Mouse (Mus musculus) fibroblast of lung, adult 2 months (primary cell): Measurements from ENCODE around the gene Shbg.

Experiments used
- DNase-seq: peaks from one replicate; pipeline ENCODE4 v3.0.0-alpha.2; 2011; ENCODE audit warnings: low read depth

Gene Shbg

GRCm38 (mm10) chr11:69617805-69618204, at the start of gene Shbg:
Gene Shbg (minus strand): TSS chr11:69617905.
- no peak for DNase-seq

GRCm38 (mm10) chr11:69666665-69667005, 48.9 kb upstream of the Shbg start:
- DNase-seq: no peak

- peak; percentile 56 for DNase-seq
Observed at GRCm38 (mm10) chr11:69665961-69666664, 48.4 kb upstream of the Shbg start, which contains the start of gene Cd68. Gene Cd68 (minus strand): TSS chr11:69666153.

GRCm38 (mm10) chr11:69665457-69665960, 47.8 kb upstream of the Shbg start:
- no peak for DNase-seq

GRCm38 (mm10) chr11:69664841-69665240, 47.1 kb upstream of the Shbg start:
- no peak for DNase-seq

- no peak for DNase-seq
Observed at GRCm38 (mm10) chr11:69663795-69664194, 46.1 kb upstream of the Shbg start.

- no peak for DNase-seq
Observed at GRCm38 (mm10) chr11:69662967-69663671, 45.4 kb upstream of the Shbg start.

GRCm38 (mm10) chr11:69662213-69662966, 44.7 kb upstream of the Shbg start, which contains the start of gene Mpdu1:
Gene Mpdu1 (minus strand): TSS chr11:69662642.
- peak; percentile 87 for DNase-seq

GRCm38 (mm10) chr11:69661221-69661881, 43.6 kb upstream of the Shbg start:
- no peak for DNase-seq

- DNase-seq: no peak
Observed at GRCm38 (mm10) chr11:69657462-69657881, 39.8 kb upstream of the Shbg start.

- no peak for DNase-seq
Observed at GRCm38 (mm10) chr11:69656617-69657461, 39.1 kb upstream of the Shbg start.

GRCm38 (mm10) chr11:69656065-69656455, 38.4 kb upstream of the Shbg start:
- DNase-seq: no peak

- no peak for DNase-seq
Observed at GRCm38 (mm10) chr11:69655264-69656064, 37.8 kb upstream of the Shbg start, which contains the start of gene Sox15. Gene Sox15 (plus strand): TSS chr11:69655314.

GRCm38 (mm10) chr11:69654760-69655159, 37.1 kb upstream of the Shbg start:
- DNase-seq: no peak

- no peak for DNase-seq
Observed at GRCm38 (mm10) chr11:69653399-69653798, 35.7 kb upstream of the Shbg start.

GRCm38 (mm10) chr11:69645860-69646259, 28.2 kb upstream of the Shbg start:
- no peak for DNase-seq

GRCm38 (mm10) chr11:69635471-69635870, 17.8 kb upstream of the Shbg start:
- DNase-seq: no peak

- no peak for DNase-seq
Observed at GRCm38 (mm10) chr11:69633128-69633866, 15.6 kb upstream of the Shbg start.
